Mouse (Mus musculus) heart, adult 2 months (tissue): ENCODE results near the gene Zfp296. TPM values are rescaled to one million over a fixed set of nuclear protein-coding genes. Genes with fewer than 3 reads are reported as not detected.

Source experiments
- DNase-seq, 2 experiments: peaks; one replicate each; pipeline ENCODE4 v3.0.0; 2021
- H3K27ac ChIP-seq: fragments of 200-600 bp; 2 replicates; pipeline ENCODE4 v1.8.1; 2022
- H3K27me3 ChIP-seq: fragments of 200-500 bp; 2 replicates; pipeline ENCODE4 v1.6.1; 2012; ENCODE audit warnings: mild to moderate bottlenecking, low read length, inconsistent platforms, mixed read lengths; ENCODE audit not compliant: control insufficient read depth, insufficient read depth
- H3K36me3 ChIP-seq: fragments of 200-500 bp; 2 replicates; pipeline ENCODE4 v1.6.1; 2012; ENCODE audit warnings: low read length, inconsistent platforms; ENCODE audit not compliant: control insufficient read depth, insufficient read depth
- H3K4me1 ChIP-seq: fragments of 200-500 bp; 2 replicates; pipeline ENCODE4 v1.6.1; 2011; ENCODE audit warnings: low read length; ENCODE audit not compliant: control insufficient read depth, insufficient read depth
- H3K4me3 ChIP-seq: fragments of 200-600 bp; 2 replicates; pipeline ENCODE4 v1.8.1; 2022
- H3K79me2 ChIP-seq: fragments of 200-500 bp; replicated peaks from 2 replicates; pipeline ENCODE4 v1.6.1; 2012; ENCODE audit warnings: mild to moderate bottlenecking, inconsistent platforms, low read length, moderate library complexity, mixed read lengths; ENCODE audit not compliant: control insufficient read depth, insufficient read depth
- H3K9ac ChIP-seq: fragments of 200-500 bp; 2 replicates; pipeline ENCODE4 v1.6.1; 2012; ENCODE audit warnings: low read depth, mild to moderate bottlenecking, control low read depth, inconsistent platforms, low read length, mixed read lengths
- CTCF ChIP-seq: fragments of 200-600 bp; IDR thresholded peaks from 2 replicates; pipeline ENCODE4 v1.8.1; 2022; ENCODE audit warnings: antibody characterized with exemption, mild to moderate bottlenecking, moderate library complexity
- EP300 ChIP-seq: fragments of 200-500 bp; IDR thresholded peaks from 2 replicates; pipeline ENCODE4 v1.6.1; 2011; ENCODE audit warnings: low read depth, low read length, control low read depth; ENCODE audit not compliant: insufficient read depth
- POLR2A ChIP-seq: fragments of 200-500 bp; IDR thresholded peaks from 2 replicates; pipeline ENCODE4 v1.6.1; 2011; ENCODE audit warnings: mild to moderate bottlenecking, low read depth, low read length, control low read depth; ENCODE audit not compliant: insufficient read depth
- WGBS: fragments of 180-500 bp; shearing (Covaris S2); methylation state at CpG from one replicate; pipeline ENCODE4 v1.1.7; 2018; 5-methylcytosine and 5-hydroxymethylcytosine counted together
- intact Hi-C: fragments of 180-260 bp; cut with DNase I; formaldehyde crosslinking; loops from one replicate; pipeline ENCODE4 v1.15.1; 2025
- polyA plus RNA-seq: library from polyadenylated mRNA; depleted of rRNA; stranded (reverse); fragments of >200 nt; gene quantifications from 2 replicates; pipeline ENCODE4 v1.2.3, GENCODE M21; 2012
- total RNA-seq, 2 experiments: library from RNA; stranded (reverse); gene quantifications; 2 replicates each; pipeline ENCODE4 v1.2.3; 2021

Gene Zfp296
- total and polyA plus RNA-seq, 3 experiments: 0.42 to 1.0 (median 0.43) TPM

GRCm38 (mm10) chr7:19607291-19607690 is 30.2 kb downstream of the Zfp296 start:
- no peaks in the 10 kb centered on the region for H3K4me1 ChIP-seq
- DNase-seq: no peak
- H3K27me3 ChIP-seq: no peaks in the 10 kb centered on the region
- no peak overlapping the region for H3K4me3 ChIP-seq
- H3K27ac ChIP-seq: no peak overlapping the region
- WGBS: 71% methylated on average over 5 of the region's 5 CpGs
- no peaks in the 10 kb centered on the region for H3K36me3 ChIP-seq
- intact Hi-C loops: no loop called here
- H3K9ac ChIP-seq: no peak overlapping the region
- H3K79me2 ChIP-seq: 0 out of 2 replicates have a peak, but pooled peaks cover 2% of the 10 kb centered on the region
- no peak for TF ChIP-seq CTCF
- no peak for TF ChIP-seq POLR2A
- TF ChIP-seq EP300: no peak

- H3K27me3 ChIP-seq: no peaks in the 10 kb centered on the region
- no peak for DNase-seq
- 88% methylated on average over 12 of the region's 12 CpGs for WGBS
- no peaks in the 10 kb centered on the region for H3K79me2 ChIP-seq
- no peak overlapping the region for H3K9ac ChIP-seq
- H3K36me3 ChIP-seq: no peaks in the 10 kb centered on the region
- H3K27ac ChIP-seq: no peak overlapping the region
- H3K4me3 ChIP-seq: no peak overlapping the region
- TF ChIP-seq EP300: no peak
- TF ChIP-seq CTCF: no peak
- no peak for TF ChIP-seq POLR2A
- intact Hi-C loops: loop anchor here (2.0 kb wide), 1 partner anchor 19 kb away; no protein-coding TSS in a partner anchor
- H3K4me1 ChIP-seq: no peaks in the 10 kb centered on the region
Measured at GRCm38 (mm10) chr7:19609641-19610332, 32.7 kb downstream of the Zfp296 start.

GRCm38 (mm10) chr7:19610969-19611368 is 33.9 kb downstream of the Zfp296 start:
- H3K36me3 ChIP-seq: no peaks in the 10 kb centered on the region
- TF ChIP-seq CTCF (peak; percentile 44), POLR2A (no peak), EP300 (no peak)
- WGBS: 83% methylated on average over 5 of the region's 5 CpGs
- H3K4me1 ChIP-seq: no peaks in the 10 kb centered on the region
- H3K79me2 ChIP-seq: no peaks in the 10 kb centered on the region
- intact Hi-C loops: loop anchor here (2.0 kb wide), 1 partner anchor 20 kb away; no protein-coding TSS in a partner anchor
- H3K27ac ChIP-seq: no peak overlapping the region
- no peak for DNase-seq
- no peaks in the 10 kb centered on the region for H3K27me3 ChIP-seq
- no peak overlapping the region for H3K4me3 ChIP-seq
- no peak overlapping the region for H3K9ac ChIP-seq

- TF ChIP-seq POLR2A (no peak), CTCF (no peak), EP300 (no peak)
- Histone ChIP-seq H3K4me1 (no peaks in the 10 kb centered on the region), H3K4me3 (no peak overlapping the region), H3K79me2 (no peaks in the 10 kb centered on the region), H3K27me3 (no peaks in the 10 kb centered on the region), H3K9ac (no peak overlapping the region), H3K27ac (no peak overlapping the region), H3K36me3 (no peaks in the 10 kb centered on the region)
- intact Hi-C loops: no loop called here
- 86% methylated on average over 12 of the region's 12 CpGs for WGBS
- DNase-seq: no peak
Measured at GRCm38 (mm10) chr7:19615036-19615577, 38.0 kb downstream of the Zfp296 start.

- H3K27me3 ChIP-seq: no peaks in the 10 kb centered on the region
- no peak overlapping the region for H3K27ac ChIP-seq
- TF ChIP-seq EP300 (0 out of 2 replicates have a peak, but pooled peaks have one; percentile 69), POLR2A (no peak), CTCF (peak; percentile 96; the same call in 1 of the 2 replicates)
- no peak overlapping the region for H3K4me3 ChIP-seq
- H3K9ac ChIP-seq: 0 out of 2 replicates have a peak overlapping the region, but pooled peaks have one; percentile 19
- no peaks in the 10 kb centered on the region for H3K4me1 ChIP-seq
- WGBS: 27% methylated on average over 35 of the region's 35 CpGs
- no peaks in the 10 kb centered on the region for H3K36me3 ChIP-seq
- peak; percentile 63 to 67 for DNase-seq
- intact Hi-C loops: loop anchor here (1.0 to 2.0 kb wide), 3 partner anchors 28 to 214 kb away; no protein-coding TSS in a partner anchor
- H3K79me2 ChIP-seq: no peaks in the 10 kb centered on the region
Measured at GRCm38 (mm10) chr7:19619004-19619801, 42.1 kb downstream of the Zfp296 start.
